In genomic region chr9:118920798-118921515, GRCm38 (mm10) we compare ENCODE assay signal across 8 mouse cellular contexts. TPM values are rescaled to one million over a fixed set of nuclear protein-coding genes. Genes with fewer than 3 reads are reported as not detected.
DNase-seq lines count a peak whose midpoint lies in the region; ATAC-seq and TF ChIP-seq lines count a peak whose summit lies in the region.

No protein-coding gene starts in this region.

- ATAC-seq in lung, postnatal 0 days: peak; percentile 31

- no peak overlapping the region for H3K27ac ChIP-seq in lung, postnatal 0 days (ENCODE audit: low read length)

- H3K9me3 ChIP-seq in lung, postnatal 0 days (ENCODE audit: low read length): no peaks in the 10 kb centered on the region

- no peak overlapping the region for H3K9ac ChIP-seq in lung, postnatal 0 days (replicated peaks; ENCODE audit: low read depth)

- DNase-seq in B cell, adult 2 months: peak; percentile 65 to 70
- peak; percentile 88 for DNase-seq in ZHBTc4 (ENCODE audit: low read depth, low spot score)
- peak; percentile 91 for DNase-seq in embryo, embryonic 10.5 days (ENCODE audit: low spot score)
- peak; percentile 81 for DNase-seq in heart, adult 8-10 months (ENCODE audit: low spot score)
- DNase-seq in layer of hippocampus, adult 9-10 months (ENCODE audit: low spot score): peak; percentile 71
- DNase-seq in lung, postnatal 0 days (ENCODE audit: low spot score): peak; percentile 91
- DNase-seq in skeletal muscle tissue, adult 2 months (ENCODE audit: low read depth, low spot score): peak; percentile 62
- peak; percentile 71 to 86 for DNase-seq in urinary bladder, postnatal 4 days (ENCODE audit: low spot score in 2 of 2)

- no peaks in the 10 kb centered on the region for H3K27me3 ChIP-seq in lung, postnatal 0 days (replicated peaks; ENCODE audit: insufficient read depth, low read length)

- WGBS in lung, postnatal 0 days: 36% methylated on average over 12 of the region's 12 CpGs

- H3K4me1 ChIP-seq in lung, postnatal 0 days (ENCODE audit: insufficient read depth, low read depth, low read length): peaks cover 12% of the 10 kb centered on the region; the same call in 1 of the 2 replicates

- no peak overlapping the region for H3K4me3 ChIP-seq in lung, postnatal 0 days (ENCODE audit: low read depth, low read length)

- H3K36me3 ChIP-seq in lung, postnatal 0 days (ENCODE audit: insufficient read depth, low read length): no peaks in the 10 kb centered on the region

- no peak for TF ChIP-seq EP300 in lung, postnatal 0 days (IDR thresholded peaks at IDR 0.05)

- TF ChIP-seq CTCF in lung, postnatal 0 days (IDR thresholded peaks at IDR 0.05): peak; percentile 99

- H3K4me2 ChIP-seq in lung, postnatal 0 days (replicated peaks; ENCODE audit: low read depth, low read length): no peak overlapping the region

RNA-seq across cellular contexts. Expression of gene Ctdspl, which starts 5.3 kb away (rescaled TPM):
- 10 to 100 TPM in 1 of 4 experiments, 1 to 10 TPM in 3; 7.5 to 10.2 (median 7.8) TPM for total RNA-seq in heart, adult 8-10 months (2022)
- polyA plus RNA-seq in lung, postnatal 0 days (2015; fragmentation: Nextera tagmentation; extraction: Ambion mirVana): 27.8 and 29.9 TPM in 2 replicates
